Mouse (Mus musculus) E14TG2a.4 (cell line): ENCODE measurements at regions not wholly inside any gene's neighbourhood (a gene's known extent, or its start where the extent isn't known, plus 50 kb on each side); places are given as distances from the start of the nearest gene placed in this dataset.
A peak's percentile ranks its signal among the peaks of the same experiment; 100 is the strongest.

Source experiments
- H3K27me3 ChIP-seq: 2 replicates; pipeline ENCODE4 v1.6.1; 2014; ENCODE audit warnings: low read length, control low read depth; ENCODE audit not compliant: insufficient read depth
- H3K36me3 ChIP-seq: 2 replicates; pipeline ENCODE4 v1.6.1; 2014; ENCODE audit warnings: low read length, control low read depth; ENCODE audit not compliant: insufficient read depth
- H3K4me1 ChIP-seq: replicated peaks from 2 replicates; pipeline ENCODE4 v1.6.1; 2014; ENCODE audit warnings: low read depth, low read length, control low read depth
- H3K4me3 ChIP-seq: replicated peaks from 2 replicates; pipeline ENCODE4 v1.5.1; 2014; ENCODE audit warnings: mild to moderate bottlenecking, low read length
- H3K9me3 ChIP-seq: 2 replicates; pipeline ENCODE4 v1.6.1; 2014; ENCODE audit warnings: low read length, control low read depth
- CTCF ChIP-seq: conservative IDR thresholded peaks from 2 replicates; pipeline ENCODE4 v1.5.1; 2014; ENCODE audit warnings: low read length
- NANOG ChIP-seq: IDR thresholded peaks from 2 replicates; pipeline ENCODE4 v1.6.1; 2014; ENCODE audit warnings: borderline replicate concordance, low read length, mixed read lengths
- POU5F1 ChIP-seq: IDR thresholded peaks from 2 replicates; pipeline ENCODE4 v1.6.1; 2014; ENCODE audit warnings: low read length, borderline replicate concordance

GRCm38 (mm10) chr6:135562267-135562666, 199.9 kb downstream of the Emp1 start:
- H3K27me3 ChIP-seq: no peaks in the 10 kb centered on the region; the same call in 1 of the 2 replicates
- H3K4me3 ChIP-seq: no peak overlapping the region
- peak; percentile 37; the same call in 1 of the 2 replicates for TF ChIP-seq NANOG
- no peak for TF ChIP-seq POU5F1
- no peaks in the 10 kb centered on the region for H3K36me3 ChIP-seq
- peaks cover 18% of the 10 kb centered on the region for H3K9me3 ChIP-seq
- peaks cover 46% of the 10 kb centered on the region for H3K4me1 ChIP-seq

GRCm38 (mm10) chr6:135563766-135564165, 201.4 kb downstream of the Emp1 start:
- peaks cover 46% of the 10 kb centered on the region for H3K4me1 ChIP-seq

GRCm38 (mm10) chr6:135569086-135569485, 206.7 kb downstream of the Emp1 start:
- H3K36me3 ChIP-seq: no peaks in the 10 kb centered on the region
- no peaks in the 10 kb centered on the region for H3K27me3 ChIP-seq
- peaks cover 18% of the 10 kb centered on the region for H3K9me3 ChIP-seq
- no peak overlapping the region for H3K4me3 ChIP-seq
- peaks cover 13% of the 10 kb centered on the region for H3K4me1 ChIP-seq
- TF ChIP-seq NANOG (no peak), POU5F1 (no peak), CTCF (no peak)

More at GRCm38 (mm10) chr6:135563766-135564165, 201.4 kb downstream of the Emp1 start:
- H3K9me3 ChIP-seq: peaks cover 18% of the 10 kb centered on the region
- no peaks in the 10 kb centered on the region for H3K36me3 ChIP-seq
- H3K27me3 ChIP-seq: no peaks in the 10 kb centered on the region; the same call in 1 of the 2 replicates
- H3K4me3 ChIP-seq: no peak overlapping the region
- TF ChIP-seq POU5F1 (no peak), NANOG (peak; percentile 40; the same call in 1 of the 2 replicates)

GRCm38 (mm10) chr6:135575294-135575693, 212.9 kb downstream of the Emp1 start:
- TF ChIP-seq CTCF: no peak
- no peak for TF ChIP-seq POU5F1
- no peak for TF ChIP-seq NANOG
- Histone ChIP-seq H3K4me1 (no peaks in the 10 kb centered on the region), H3K27me3 (no peaks in the 10 kb centered on the region), H3K36me3 (no peaks in the 10 kb centered on the region), H3K4me3 (no peak overlapping the region), H3K9me3 (no peaks in the 10 kb centered on the region)

- Histone ChIP-seq H3K9me3 (no peaks in the 10 kb centered on the region), H3K4me3 (no peak overlapping the region), H3K36me3 (no peaks in the 10 kb centered on the region), H3K27me3 (no peaks in the 10 kb centered on the region), H3K4me1 (no peaks in the 10 kb centered on the region)
- no peak for TF ChIP-seq NANOG
- no peak for TF ChIP-seq CTCF
- no peak for TF ChIP-seq POU5F1
Observed at GRCm38 (mm10) chr6:135578728-135579127, 216.4 kb downstream of the Emp1 start.

- Histone ChIP-seq H3K4me1 (no peaks in the 10 kb centered on the region), H3K9me3 (no peaks in the 10 kb centered on the region), H3K36me3 (no peaks in the 10 kb centered on the region), H3K4me3 (no peak overlapping the region), H3K27me3 (no peaks in the 10 kb centered on the region)
- no peak for TF ChIP-seq POU5F1
- TF ChIP-seq CTCF: no peak
- no peak for TF ChIP-seq NANOG
Observed at GRCm38 (mm10) chr6:135582567-135582966, 220.2 kb downstream of the Emp1 start.

GRCm38 (mm10) chr6:135584782-135585181, 222.4 kb downstream of the Emp1 start:
- H3K4me3 ChIP-seq: no peak overlapping the region
- no peaks in the 10 kb centered on the region for H3K9me3 ChIP-seq
- no peaks in the 10 kb centered on the region for H3K27me3 ChIP-seq
- no peak for TF ChIP-seq CTCF
- no peak for TF ChIP-seq NANOG
- no peak for TF ChIP-seq POU5F1
- H3K36me3 ChIP-seq: no peaks in the 10 kb centered on the region
- H3K4me1 ChIP-seq: no peaks in the 10 kb centered on the region

GRCm38 (mm10) chr6:135590084-135590483, 227.7 kb downstream of the Emp1 start:
- TF ChIP-seq POU5F1: no peak
- TF ChIP-seq CTCF: no peak
- TF ChIP-seq NANOG: no peak
- H3K36me3 ChIP-seq: no peaks in the 10 kb centered on the region
- no peak overlapping the region for H3K4me3 ChIP-seq
- H3K4me1 ChIP-seq: no peaks in the 10 kb centered on the region
- H3K27me3 ChIP-seq: no peaks in the 10 kb centered on the region; the same call in 1 of the 2 replicates
- no peaks in the 10 kb centered on the region for H3K9me3 ChIP-seq

- TF ChIP-seq NANOG: no peak
- no peak for TF ChIP-seq CTCF
- no peaks in the 10 kb centered on the region for H3K36me3 ChIP-seq
- H3K27me3 ChIP-seq: no peaks in the 10 kb centered on the region; the same call in 1 of the 2 replicates
- no peak overlapping the region for H3K4me3 ChIP-seq
- no peaks in the 10 kb centered on the region for H3K4me1 ChIP-seq
- no peaks in the 10 kb centered on the region for H3K9me3 ChIP-seq
Observed at GRCm38 (mm10) chr6:135591085-135591484, 228.7 kb downstream of the Emp1 start.
